Mouse (Mus musculus): ENCODE measurements at regions not wholly inside any gene's neighbourhood (a gene's known extent, or its start where the extent isn't known, plus 50 kb on each side); places are given as distances from the start of the nearest gene placed in this dataset.

DNA sequence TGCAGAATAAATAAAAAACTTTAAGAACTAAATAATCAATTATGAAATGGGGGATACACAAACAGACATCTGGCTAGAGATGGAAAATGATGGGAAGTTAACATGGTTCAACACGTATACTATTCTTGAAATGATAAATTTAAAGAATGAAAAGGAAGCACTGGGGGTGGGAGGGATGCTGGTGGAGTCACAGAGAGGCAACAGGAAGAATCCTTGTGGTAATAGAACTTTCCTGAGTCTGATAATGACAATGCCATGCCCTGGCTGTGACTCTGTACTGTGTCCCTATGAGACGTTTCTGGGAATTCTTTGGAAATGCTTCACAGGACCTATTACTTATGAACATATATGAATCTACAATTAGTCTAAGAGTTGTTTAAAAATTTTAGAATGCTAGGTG lies 64.8 kb upstream of the Sstr4 start:
- Histone ChIP-seq H3K27ac (replicated peaks) (no peak overlapping the region), H3K36me3 (ENCODE audit: control insufficient read depth, insufficient read depth, low read length) (no peaks in the 10 kb centered on the region), H3K4me3 (ENCODE audit: low read depth, low read length) (no peak overlapping the region), H3K4me2 (replicated peaks; ENCODE audit: low read depth) (no peak overlapping the region), H3K9me3 (ENCODE audit: control insufficient read depth, low read length) (no peaks in the 10 kb centered on the region), H3K9ac (ENCODE audit: low read length) (no peak overlapping the region), H3K4me1 (replicated peaks; ENCODE audit: control insufficient read depth, insufficient read depth) (no peaks in the 10 kb centered on the region), H3K27me3 (ENCODE audit: control insufficient read depth, insufficient read depth, low read length) (no peaks in the 10 kb centered on the region)
- TF ChIP-seq CTCF (IDR thresholded peaks at IDR 0.05; ENCODE audit: low read depth) (no peak), EP300 (optimal IDR thresholded peaks at IDR 0.05) (no peak)
- DNase-seq (ENCODE audit: low spot score) (no peak), ATAC-seq (ENCODE audit: low FRiP score, low TSS enrichment) (no peak)
- WGBS, result 71% methylated on average over 2 of the region's 2 CpGs

GRCm38 (mm10) chr2:148334555-148334954 lies 60.6 kb upstream of the Sstr4 start:
- H3K4me3 ChIP-seq (ENCODE audit: low read depth, low read length), result no peak overlapping the region
- DNase-seq (ENCODE audit: low spot score) (no peak), ATAC-seq (ENCODE audit: low FRiP score, low TSS enrichment) (no peak)
- no peaks in the 10 kb centered on the region for H3K27me3 ChIP-seq (ENCODE audit: control insufficient read depth, insufficient read depth, low read length)
- 90% methylated on average over 1 of the region's 1 CpGs for WGBS
- H3K9me3 ChIP-seq (ENCODE audit: control insufficient read depth, low read length), result no peaks in the 10 kb centered on the region
- no peak overlapping the region for H3K4me2 ChIP-seq (replicated peaks; ENCODE audit: low read depth)
- no peak overlapping the region for H3K27ac ChIP-seq (replicated peaks)
- TF ChIP-seq EP300 (optimal IDR thresholded peaks at IDR 0.05) (no peak), CTCF (IDR thresholded peaks at IDR 0.05; ENCODE audit: low read depth) (no peak)
- no peak overlapping the region for H3K9ac ChIP-seq (ENCODE audit: low read length)
- H3K36me3 ChIP-seq (ENCODE audit: control insufficient read depth, insufficient read depth, low read length), result no peaks in the 10 kb centered on the region
- no peaks in the 10 kb centered on the region for H3K4me1 ChIP-seq (replicated peaks; ENCODE audit: control insufficient read depth, insufficient read depth)

DNA sequence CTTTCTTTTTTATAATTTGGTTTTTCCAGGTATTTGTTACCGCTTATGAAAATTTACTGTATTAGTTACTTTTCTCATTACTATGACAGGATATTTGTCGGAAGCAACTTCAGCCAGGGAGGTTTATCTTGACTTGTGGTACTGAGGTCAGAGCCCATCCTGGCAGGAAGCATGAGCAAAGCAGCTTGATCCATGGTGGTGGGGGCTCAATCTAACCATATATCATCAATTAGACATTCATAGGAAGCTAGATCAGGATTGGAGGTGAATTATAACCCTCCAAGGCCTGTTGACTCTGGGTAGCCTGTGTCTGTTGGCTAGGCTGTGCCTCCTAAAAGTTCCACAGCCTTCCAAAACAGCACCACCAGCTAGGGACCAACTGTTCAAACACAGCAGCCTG lies 58.5 kb upstream of the Sstr4 start:
- no peak for DNase-seq (ENCODE audit: low spot score)
- no peaks in the 10 kb centered on the region for H3K36me3 ChIP-seq (ENCODE audit: control insufficient read depth, insufficient read depth, low read length)
- WGBS, result 94% methylated on average over 2 of the region's 2 CpGs

GRCm38 (mm10) chr2:148338308-148338768 lies 56.8 kb upstream of the Sstr4 start:
- DNase-seq (ENCODE audit: low spot score) (peak; percentile 55), ATAC-seq (ENCODE audit: low FRiP score, low TSS enrichment) (peak; percentile 91)
- no peak overlapping the region for H3K4me2 ChIP-seq (replicated peaks; ENCODE audit: low read depth)
- no peaks in the 10 kb centered on the region for H3K9me3 ChIP-seq (ENCODE audit: control insufficient read depth, low read length)
- H3K36me3 ChIP-seq (ENCODE audit: control insufficient read depth, insufficient read depth, low read length), result no peaks in the 10 kb centered on the region
- H3K9ac ChIP-seq (ENCODE audit: low read length), result no peak overlapping the region
- H3K4me1 ChIP-seq (replicated peaks; ENCODE audit: control insufficient read depth, insufficient read depth), result no peaks in the 10 kb centered on the region
- H3K27me3 ChIP-seq (ENCODE audit: control insufficient read depth, insufficient read depth, low read length), result no peaks in the 10 kb centered on the region
- WGBS, result 16% methylated on average over 6 of the region's 6 CpGs
- no peak overlapping the region for H3K27ac ChIP-seq (replicated peaks)
- H3K4me3 ChIP-seq (ENCODE audit: low read depth, low read length), result no peak overlapping the region
- TF ChIP-seq CTCF (IDR thresholded peaks at IDR 0.05; ENCODE audit: low read depth) (no peak), EP300 (optimal IDR thresholded peaks at IDR 0.05) (no peak)

More for the DNA sequence above, 58.5 kb upstream of the Sstr4 start:
- Histone ChIP-seq H3K4me3 (ENCODE audit: low read depth, low read length) (no peak overlapping the region), H3K9ac (ENCODE audit: low read length) (no peak overlapping the region), H3K4me1 (replicated peaks; ENCODE audit: control insufficient read depth, insufficient read depth) (no peaks in the 10 kb centered on the region), H3K4me2 (replicated peaks; ENCODE audit: low read depth) (no peak overlapping the region), H3K27ac (replicated peaks) (no peak overlapping the region), H3K9me3 (ENCODE audit: control insufficient read depth, low read length) (no peaks in the 10 kb centered on the region), H3K27me3 (ENCODE audit: control insufficient read depth, insufficient read depth, low read length) (no peaks in the 10 kb centered on the region)
- TF ChIP-seq EP300 (optimal IDR thresholded peaks at IDR 0.05), result no peak
- TF ChIP-seq CTCF (IDR thresholded peaks at IDR 0.05; ENCODE audit: low read depth), result no peak
- no peak for ATAC-seq (ENCODE audit: low FRiP score, low TSS enrichment)

DNA sequence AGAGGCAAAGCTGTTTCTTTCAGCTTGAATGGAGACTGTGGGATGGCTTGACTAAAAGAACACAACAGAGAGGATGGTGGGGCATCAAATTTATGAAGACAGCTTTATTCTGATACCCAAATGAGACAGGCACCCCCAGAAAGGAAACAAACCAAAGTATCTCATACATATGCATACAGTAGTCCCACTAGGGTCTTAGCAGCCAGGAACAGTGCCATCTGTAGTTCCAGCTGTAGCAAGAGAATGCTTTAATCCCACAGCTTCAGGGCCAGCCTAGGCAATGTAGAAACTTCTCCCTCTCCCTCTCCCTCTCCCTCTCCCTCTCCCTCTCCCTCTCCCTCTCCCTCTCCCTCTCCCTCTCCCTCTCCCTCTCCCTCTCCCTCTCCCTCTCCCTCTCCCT lies 56.2 kb upstream of the Sstr4 start:
- no peaks in the 10 kb centered on the region for H3K36me3 ChIP-seq (ENCODE audit: control insufficient read depth, insufficient read depth, low read length)
- no peak overlapping the region for H3K4me3 ChIP-seq (ENCODE audit: low read depth, low read length)
- H3K4me1 ChIP-seq (replicated peaks; ENCODE audit: control insufficient read depth, insufficient read depth), result no peaks in the 10 kb centered on the region
- no peak for DNase-seq (ENCODE audit: low spot score)
- no peak for TF ChIP-seq CTCF (IDR thresholded peaks at IDR 0.05; ENCODE audit: low read depth)
- TF ChIP-seq EP300 (optimal IDR thresholded peaks at IDR 0.05), result no peak
- no peaks in the 10 kb centered on the region for H3K27me3 ChIP-seq (ENCODE audit: control insufficient read depth, insufficient read depth, low read length)
- no peaks in the 10 kb centered on the region for H3K9me3 ChIP-seq (ENCODE audit: control insufficient read depth, low read length)
- H3K9ac ChIP-seq (ENCODE audit: low read length), result no peak overlapping the region
- no peak for ATAC-seq (ENCODE audit: low FRiP score, low TSS enrichment)
- H3K4me2 ChIP-seq (replicated peaks; ENCODE audit: low read depth), result no peak overlapping the region
- H3K27ac ChIP-seq (replicated peaks), result no peak overlapping the region

DNA sequence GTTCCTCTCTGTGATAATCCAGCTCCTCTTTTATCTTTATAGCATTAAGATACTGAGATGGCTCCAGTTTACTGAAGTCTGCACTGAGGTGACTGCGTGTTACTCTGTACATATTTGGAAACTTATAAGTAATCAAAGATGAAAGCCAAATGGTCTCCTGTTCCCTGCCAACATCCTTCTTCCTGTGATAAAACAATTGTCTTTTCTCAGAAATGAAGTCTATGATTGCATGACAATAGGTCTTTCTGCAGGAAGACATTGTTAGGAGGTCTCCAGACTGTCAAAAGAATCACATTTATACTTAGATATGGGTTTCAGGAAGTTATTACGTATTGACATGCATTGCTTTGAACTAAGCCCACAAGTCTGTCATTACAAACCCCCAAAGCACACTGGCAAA lies 51.0 kb upstream of the Sstr4 start:
- WGBS, result 81% methylated on average over 2 of the region's 2 CpGs
- ATAC-seq (ENCODE audit: low FRiP score, low TSS enrichment) (no peak), DNase-seq (ENCODE audit: low spot score) (no peak)
- no peak overlapping the region for H3K27ac ChIP-seq (replicated peaks)
- no peaks in the 10 kb centered on the region for H3K4me1 ChIP-seq (replicated peaks; ENCODE audit: control insufficient read depth, insufficient read depth)
- H3K27me3 ChIP-seq (ENCODE audit: control insufficient read depth, insufficient read depth, low read length), result no peaks in the 10 kb centered on the region
- H3K9me3 ChIP-seq (ENCODE audit: control insufficient read depth, low read length), result no peaks in the 10 kb centered on the region
- no peak overlapping the region for H3K4me2 ChIP-seq (replicated peaks; ENCODE audit: low read depth)
- TF ChIP-seq EP300 (optimal IDR thresholded peaks at IDR 0.05) (no peak), CTCF (IDR thresholded peaks at IDR 0.05; ENCODE audit: low read depth) (no peak)
- no peak overlapping the region for H3K9ac ChIP-seq (ENCODE audit: low read length)
- H3K4me3 ChIP-seq (ENCODE audit: low read depth, low read length), result no peak overlapping the region
- no peaks in the 10 kb centered on the region for H3K36me3 ChIP-seq (ENCODE audit: control insufficient read depth, insufficient read depth, low read length)

Data from stomach, postnatal 0 days (tissue).